Mouse (Mus musculus) heart, embryonic 10.5 days (tissue): Measurements from ENCODE around the gene Trim54. TPM values are rescaled to one million over a fixed set of nuclear protein-coding genes. Genes with fewer than 3 reads are reported as not detected.

Experiments used
- DNase-seq: peaks from one replicate; pipeline ENCODE4 v3.0.0-alpha.2; 2017; ENCODE audit warnings: low spot score
- H3K27ac ChIP-seq: fragments of 300-500 bp; sonication (generic); 2 replicates; pipeline ENCODE4 v1.5.1; 2016; ENCODE audit warnings: mild to moderate bottlenecking
- H3K27me3 ChIP-seq: fragments of 300-500 bp; sonication (generic); 2 replicates; pipeline ENCODE4 v1.6.1; 2016; ENCODE audit warnings: mild to moderate bottlenecking; ENCODE audit not compliant: poor library complexity, insufficient read depth, severe bottlenecking
- H3K36me3 ChIP-seq: fragments of 300-500 bp; sonication (generic); 2 replicates; pipeline ENCODE4 v1.6.1; 2016; ENCODE audit warnings: mild to moderate bottlenecking, moderate library complexity
- H3K4me1 ChIP-seq: fragments of 300-500 bp; sonication (generic); 2 replicates; pipeline ENCODE4 v1.6.1; 2016; ENCODE audit warnings: mild to moderate bottlenecking
- H3K4me3 ChIP-seq: fragments of 300-500 bp; sonication (generic); 2 replicates; pipeline ENCODE4 v1.5.1; 2016; ENCODE audit warnings: mild to moderate bottlenecking, moderate library complexity
- H3K9me3 ChIP-seq: fragments of 300-500 bp; sonication (generic); 2 replicates; pipeline ENCODE4 v1.6.1; 2016; ENCODE audit warnings: mild to moderate bottlenecking, moderate library complexity
- WGBS: fragments of 180-500 bp; shearing (Covaris S2); methylation state at CpG from one replicate; pipeline ENCODE4 v1.1.7; 2016; 5-methylcytosine and 5-hydroxymethylcytosine counted together
- polyA plus RNA-seq: library from polyadenylated mRNA; unstranded; fragments of >200 nt; fragmentation: Nextera tagmentation; extraction: Ambion mirVana; gene quantifications from 2 replicates; pipeline ENCODE4 v1.2.1, GENCODE M21; 2016

Trim54 gene
- polyA plus RNA-seq, 1 experiment from 2014 or later: 17.0 TPM

DNA sequence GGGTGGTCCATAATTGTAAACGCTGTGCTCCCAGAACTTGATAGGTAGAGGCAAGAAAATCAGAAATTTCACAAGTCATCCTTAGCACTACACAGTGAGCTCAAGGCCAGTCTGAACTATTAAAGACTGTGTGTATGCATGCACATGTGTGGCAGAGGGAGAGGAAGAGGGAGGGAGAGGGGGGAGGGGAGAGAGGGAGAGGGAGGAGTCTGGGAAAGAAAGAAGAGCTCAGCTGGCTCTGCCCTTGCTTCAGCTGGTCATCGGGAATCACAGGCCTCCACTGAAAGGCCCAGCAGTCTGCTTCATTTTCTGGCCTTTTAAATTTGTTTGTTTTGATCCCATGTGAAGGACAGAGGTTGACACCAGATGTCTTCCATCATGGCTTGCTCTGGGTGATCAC is 7.0 kb downstream of the Trim54 start:
- no peaks in the 10 kb centered on the region for H3K9me3 ChIP-seq
- no peak for DNase-seq
- no peak overlapping the region for H3K4me3 ChIP-seq
- no peaks in the 10 kb centered on the region for H3K27me3 ChIP-seq
- H3K36me3 ChIP-seq: no peaks in the 10 kb centered on the region
- WGBS: 49% methylated on average over 2 of the region's 2 CpGs
- no peak overlapping the region for H3K27ac ChIP-seq
- H3K4me1 ChIP-seq: no peaks in the 10 kb centered on the region

DNA sequence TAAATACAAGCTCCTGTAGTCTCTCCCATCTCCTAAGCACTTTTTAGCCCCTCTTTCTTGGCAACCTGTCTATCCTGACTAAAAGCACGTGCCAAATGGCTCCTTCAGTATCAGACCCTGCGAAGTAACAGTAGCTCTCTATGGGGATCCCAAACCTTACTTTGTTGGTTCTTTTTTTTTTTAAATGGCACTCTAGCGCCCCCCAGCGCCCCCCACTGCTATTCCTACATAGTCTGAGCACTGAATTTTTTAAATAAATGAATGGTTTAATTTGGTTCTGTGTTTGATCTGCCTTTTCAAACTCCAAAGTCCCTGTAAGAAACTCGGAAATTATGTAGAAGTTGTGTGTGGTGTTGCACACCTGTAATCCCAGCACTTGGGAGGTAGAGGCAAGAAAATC is 9.5 kb downstream of the Trim54 start:
- Histone ChIP-seq H3K4me1 (no peaks in the 10 kb centered on the region), H3K27ac (no peak overlapping the region), H3K4me3 (no peak overlapping the region), H3K27me3 (no peaks in the 10 kb centered on the region), H3K36me3 (peaks cover 5% of the 10 kb centered on the region), H3K9me3 (no peaks in the 10 kb centered on the region)
- no peak for DNase-seq
- 34% methylated on average over 5 of the region's 5 CpGs for WGBS

DNA sequence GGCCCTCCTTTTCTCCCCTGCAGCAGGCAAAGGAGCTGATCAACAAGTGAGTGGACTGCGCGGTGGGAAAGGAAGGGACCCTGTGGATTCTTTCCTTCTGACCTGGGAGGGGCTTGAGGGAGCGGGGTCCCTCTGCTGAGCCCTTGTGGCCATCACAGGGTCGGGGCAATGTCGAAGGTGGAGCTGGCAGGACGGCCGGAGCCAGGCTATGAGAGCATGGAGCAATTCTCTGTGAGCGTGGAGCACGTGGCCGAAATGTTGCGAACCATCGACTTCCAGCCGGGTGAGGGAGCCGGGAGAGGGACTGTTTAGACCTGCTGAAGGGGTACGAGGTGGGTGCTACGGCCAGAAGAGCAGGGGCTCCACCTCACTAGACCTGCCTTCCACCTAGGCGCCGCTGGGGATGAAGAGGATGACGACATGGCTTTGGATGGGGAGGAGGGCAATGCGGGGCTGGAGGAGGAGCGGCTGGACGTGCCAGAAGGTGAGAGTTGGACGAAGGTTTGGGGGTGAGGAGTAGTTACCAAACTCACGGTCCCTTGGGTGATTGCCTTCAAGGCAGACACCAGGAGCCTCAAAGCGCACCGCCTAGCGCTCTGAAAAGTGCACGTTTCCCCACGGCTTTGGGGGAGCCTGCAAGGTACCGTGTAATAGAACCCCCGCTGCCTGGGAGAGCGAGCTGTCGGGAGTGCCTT is 20.4 kb downstream of the Trim54 start:
- Histone ChIP-seq H3K27me3 (peaks cover 76% of the 10 kb centered on the region), H3K4me3 (peak overlapping the region; percentile 49), H3K9me3 (no peaks in the 10 kb centered on the region), H3K4me1 (peaks cover 32% of the 10 kb centered on the region), H3K27ac (no peak overlapping the region), H3K36me3 (peaks cover 14% of the 10 kb centered on the region)
- WGBS: 1% methylated on average over 33 of the region's 33 CpGs
- no peak for DNase-seq

DNA sequence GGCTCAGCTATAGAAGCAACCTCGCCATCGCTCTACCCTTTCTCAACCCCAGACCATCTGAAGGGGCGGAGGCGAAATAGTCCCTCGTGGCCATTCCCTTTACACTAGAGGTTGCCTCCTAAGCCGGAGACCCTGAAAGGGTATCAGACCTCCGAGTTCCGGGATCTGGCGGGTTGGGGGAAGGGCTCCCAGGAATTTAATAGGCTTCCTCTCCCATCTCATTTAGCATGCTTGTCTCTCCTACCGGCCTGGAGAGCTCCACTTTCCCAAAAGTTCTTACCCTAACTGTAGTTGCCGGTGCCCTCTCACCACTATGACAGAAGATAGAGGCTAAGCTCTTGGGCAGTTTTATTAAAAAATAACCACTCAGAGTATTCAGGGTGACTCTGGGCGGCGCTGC is 21.1 kb downstream of the Trim54 start:
- DNase-seq: no peak
- peaks cover 32% of the 10 kb centered on the region for H3K4me1 ChIP-seq
- no peak overlapping the region for H3K27ac ChIP-seq
- H3K27me3 ChIP-seq: peaks cover 70% of the 10 kb centered on the region
- no peaks in the 10 kb centered on the region for H3K9me3 ChIP-seq
- H3K4me3 ChIP-seq: peak overlapping the region; percentile 49
- 1% methylated on average over 13 of the region's 13 CpGs for whole genome bisulfite sequencing
- peaks cover 11% of the 10 kb centered on the region for H3K36me3 ChIP-seq

DNA sequence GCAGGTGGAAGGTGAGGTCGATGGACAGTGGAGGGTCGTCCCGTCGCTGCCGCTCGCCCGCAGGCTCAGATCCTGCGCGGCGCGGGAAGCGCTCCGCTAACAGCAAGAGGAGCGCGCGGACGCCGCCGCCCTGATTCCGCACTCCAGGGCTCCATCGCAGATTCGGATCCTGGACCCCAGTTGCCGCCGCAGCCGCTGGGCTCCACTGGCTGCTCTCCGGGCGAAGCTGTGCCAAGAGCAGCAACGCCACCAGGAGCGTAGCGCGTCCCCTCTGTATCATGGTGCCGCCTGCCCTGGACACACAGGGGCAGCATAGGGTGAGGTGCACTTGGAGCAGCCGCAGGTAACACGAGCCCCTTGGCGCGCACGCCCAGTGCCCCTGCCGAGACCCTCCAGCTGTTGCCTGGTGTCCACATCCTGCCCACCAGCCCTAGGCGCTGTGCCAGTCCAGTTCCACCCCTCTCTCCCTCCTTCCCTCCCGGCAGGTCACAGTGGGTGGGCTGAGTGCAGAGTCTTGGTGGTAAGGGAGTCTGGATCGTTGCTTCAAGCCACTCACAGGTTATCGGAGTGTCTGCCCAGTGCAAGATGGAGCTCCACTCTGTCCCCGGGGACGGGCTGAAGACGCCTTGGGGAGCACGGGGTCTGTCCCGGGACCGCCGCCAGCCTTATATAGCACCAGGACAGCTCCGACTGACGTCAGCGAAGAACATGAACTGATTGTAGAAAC is 21.9 kb downstream of the Trim54 start, which contains the start of gene Ucn:
Gene Ucn (minus strand): TSS at position 589 of the 727 bp plus-strand sequence.
- Histone ChIP-seq H3K4me3 (peak within 1 kb of the TSS; percentile 49), H3K36me3 (peaks cover 13% of the 10 kb centered on the region), H3K9me3 (no peaks in the 10 kb centered on the region), H3K27me3 (peaks cover 67% of the 10 kb centered on the region), H3K27ac (no peak within 1 kb of the TSS), H3K4me1 (peaks cover 32% of the 10 kb centered on the region)
- no peak for DNase-seq
- WGBS: 2% methylated on average over 52 of the region's 52 CpGs

DNA sequence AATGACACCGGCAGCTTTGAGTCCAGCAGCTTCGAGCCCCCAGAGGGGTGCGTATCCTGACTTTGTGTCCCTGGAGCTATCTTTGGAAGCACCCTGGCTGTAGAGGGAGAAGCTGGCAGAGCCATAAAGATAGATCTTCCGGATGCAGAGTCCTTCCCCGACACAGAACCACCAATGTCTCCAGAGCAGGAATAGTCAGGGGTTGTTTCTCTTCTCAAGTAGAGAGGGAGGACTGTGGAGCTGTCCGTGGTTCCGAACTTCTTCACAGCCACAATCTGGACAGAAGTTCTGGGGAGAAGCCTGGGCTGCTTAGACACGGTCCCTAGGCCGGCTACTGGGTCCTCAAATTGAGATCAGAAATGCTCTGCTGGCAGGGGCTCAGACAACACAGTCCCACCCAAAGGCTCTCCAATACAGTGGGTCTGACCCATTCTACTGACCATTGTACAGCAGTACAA is 22.5 kb downstream of the Trim54 start:
- Histone ChIP-seq H3K4me3 (peak overlapping the region; percentile 49), H3K4me1 (peaks cover 32% of the 10 kb centered on the region), H3K36me3 (peaks cover 15% of the 10 kb centered on the region), H3K9me3 (no peaks in the 10 kb centered on the region), H3K27ac (no peak overlapping the region), H3K27me3 (peaks cover 61% of the 10 kb centered on the region)
- 9% methylated on average over 9 of the region's 9 CpGs for WGBS
- DNase-seq: no peak

DNA sequence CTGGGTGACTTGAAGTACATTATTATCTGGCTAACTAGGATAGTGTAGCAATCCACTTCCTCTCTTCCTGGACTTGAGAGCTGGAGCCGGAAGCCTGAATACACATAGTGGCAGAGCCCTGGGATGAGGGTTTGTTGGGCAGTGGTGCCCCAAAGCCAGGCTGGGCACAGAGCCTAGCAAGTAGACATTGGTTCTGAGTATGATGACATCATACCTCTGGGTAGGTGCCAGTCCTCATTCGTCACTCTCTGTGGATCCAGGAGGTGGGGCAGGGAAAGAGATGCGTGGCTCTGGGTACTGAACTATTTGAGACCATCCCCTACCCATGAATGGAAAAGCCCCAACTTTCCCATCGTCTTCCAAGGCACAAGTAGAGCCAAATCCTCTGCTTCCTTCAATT is 33.3 kb downstream of the Trim54 start:
- Histone ChIP-seq H3K27ac (no peak overlapping the region), H3K27me3 (no peaks in the 10 kb centered on the region), H3K9me3 (no peaks in the 10 kb centered on the region), H3K36me3 (peaks cover 40% of the 10 kb centered on the region), H3K4me3 (no peak overlapping the region), H3K4me1 (peaks cover 12% of the 10 kb centered on the region)
- DNase-seq: no peak
- 93% methylated on average over 4 of the region's 4 CpGs for WGBS

DNA sequence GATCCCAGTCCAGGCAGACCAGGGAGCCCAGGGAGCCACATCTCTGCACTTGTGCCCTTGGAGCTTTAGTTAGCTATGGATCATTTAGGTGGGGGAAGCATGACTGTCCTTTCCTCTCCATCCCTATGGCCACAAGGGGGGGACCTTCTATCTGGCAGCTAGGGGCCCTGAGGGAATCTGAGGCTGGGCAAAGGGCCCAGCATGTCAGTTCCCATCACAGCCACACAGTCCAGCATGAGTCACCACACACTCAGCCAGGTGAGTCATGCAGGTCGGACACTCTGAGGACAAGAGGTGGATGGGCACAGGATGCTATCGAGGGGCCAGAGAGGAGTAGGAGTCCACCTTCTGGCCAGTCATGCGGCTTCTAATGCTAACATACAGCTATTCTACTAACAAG is 35.2 kb downstream of the Trim54 start:
- H3K27ac ChIP-seq: no peak overlapping the region
- 91% methylated on average over 3 of the region's 3 CpGs for WGBS
- no peak overlapping the region for H3K4me3 ChIP-seq

DNA sequence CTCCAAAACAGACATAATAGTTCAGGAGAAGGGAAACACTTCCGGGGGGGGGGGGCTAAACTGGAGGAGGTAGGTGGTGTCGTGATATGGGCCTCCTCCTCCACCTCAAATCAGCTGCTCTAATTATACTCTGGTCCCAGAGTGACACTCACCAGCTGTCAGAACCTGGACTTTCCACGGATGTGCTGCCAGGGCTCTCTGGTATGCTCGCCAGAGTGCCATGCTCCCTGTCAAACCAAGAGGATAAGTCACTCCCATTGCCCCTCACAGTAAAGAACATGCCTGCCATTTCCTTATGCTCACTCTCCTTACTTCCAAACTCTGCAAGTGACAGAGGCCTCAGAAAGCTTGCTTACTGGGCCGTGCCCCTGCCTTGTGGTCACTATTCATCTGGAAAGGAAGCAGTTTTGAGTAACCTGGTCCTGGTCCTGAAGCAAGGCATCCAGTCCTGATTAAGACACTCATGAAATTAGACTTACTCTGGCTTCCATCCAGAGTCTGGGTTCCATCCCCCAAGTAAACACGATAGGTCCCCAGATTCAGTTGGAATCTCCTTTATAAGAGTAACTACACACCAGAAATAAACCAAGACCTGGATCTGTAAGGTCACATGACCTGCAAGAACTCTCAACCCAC is 37.1 kb downstream of the Trim54 start:
- H3K9me3 ChIP-seq: no peaks in the 10 kb centered on the region
- H3K27ac ChIP-seq: peak overlapping the region; percentile 86
- peaks cover 12% of the 10 kb centered on the region for H3K4me1 ChIP-seq
- H3K36me3 ChIP-seq: peaks cover 48% of the 10 kb centered on the region
- 33% methylated on average over 6 of the region's 6 CpGs for WGBS
- no peaks in the 10 kb centered on the region for H3K27me3 ChIP-seq
- no peak for DNase-seq
- H3K4me3 ChIP-seq: peak overlapping the region; percentile 72

More for the DNA sequence above, 35.2 kb downstream of the Trim54 start:
- DNase-seq: no peak
- Histone ChIP-seq H3K36me3 (peaks cover 34% of the 10 kb centered on the region), H3K4me1 (peaks cover 12% of the 10 kb centered on the region), H3K9me3 (no peaks in the 10 kb centered on the region), H3K27me3 (no peaks in the 10 kb centered on the region)

DNA sequence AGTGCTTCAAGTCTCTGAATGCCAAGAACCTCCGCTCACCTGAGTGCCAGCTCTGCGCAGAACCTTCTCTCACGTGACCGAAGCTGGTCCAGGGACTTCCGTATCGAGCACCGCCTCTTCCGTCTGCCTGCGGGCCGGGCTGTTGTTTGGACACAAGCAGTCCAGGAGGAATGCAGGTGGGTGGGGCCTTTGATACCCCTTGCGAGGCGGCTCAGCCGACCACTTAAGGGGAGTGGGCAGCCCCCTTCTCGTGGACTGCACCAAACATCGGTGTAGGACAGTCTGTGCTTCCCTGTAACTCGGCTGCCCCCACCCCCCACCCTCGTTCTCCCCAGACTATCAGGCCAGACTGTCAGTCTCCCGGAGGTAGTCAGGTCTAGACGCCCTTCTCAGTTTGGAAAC is 37.6 kb downstream of the Trim54 start, which contains the start of gene Mpv17:
Gene Mpv17 (minus strand): TSS at position 100 of the 402 bp plus-strand sequence.
- Histone ChIP-seq H3K27me3 (no peaks in the 10 kb centered on the region), H3K9me3 (no peaks in the 10 kb centered on the region), H3K4me3 (peak within 1 kb of the TSS; percentile 72), H3K27ac (peak within 1 kb of the TSS; percentile 86), H3K36me3 (peaks cover 52% of the 10 kb centered on the region), H3K4me1 (peaks cover 12% of the 10 kb centered on the region)
- DNase-seq: peak; percentile 95
- WGBS: under 1% methylated on average over 19 of the region's 19 CpGs

DNA sequence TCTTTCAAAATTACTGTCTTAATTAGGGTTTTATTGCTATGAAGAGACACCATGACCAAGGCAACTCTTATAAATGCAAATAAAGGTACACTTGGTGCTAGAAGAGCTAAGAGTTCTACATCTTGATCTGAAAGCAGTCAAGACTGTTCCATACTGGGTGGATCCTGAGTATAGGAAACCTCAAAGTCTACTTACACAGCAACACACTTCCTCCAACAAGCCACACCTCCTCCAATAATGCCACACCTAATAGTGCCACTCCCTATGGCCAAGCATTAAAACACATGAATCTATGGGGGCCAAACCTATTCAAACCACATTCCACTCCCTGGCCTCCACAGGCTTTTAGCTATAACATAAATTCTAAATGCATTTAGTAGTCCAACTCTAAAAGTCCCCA is 46.0 kb downstream of the Trim54 start:
- DNase-seq: no peak
- no peak overlapping the region for H3K27ac ChIP-seq

DNA sequence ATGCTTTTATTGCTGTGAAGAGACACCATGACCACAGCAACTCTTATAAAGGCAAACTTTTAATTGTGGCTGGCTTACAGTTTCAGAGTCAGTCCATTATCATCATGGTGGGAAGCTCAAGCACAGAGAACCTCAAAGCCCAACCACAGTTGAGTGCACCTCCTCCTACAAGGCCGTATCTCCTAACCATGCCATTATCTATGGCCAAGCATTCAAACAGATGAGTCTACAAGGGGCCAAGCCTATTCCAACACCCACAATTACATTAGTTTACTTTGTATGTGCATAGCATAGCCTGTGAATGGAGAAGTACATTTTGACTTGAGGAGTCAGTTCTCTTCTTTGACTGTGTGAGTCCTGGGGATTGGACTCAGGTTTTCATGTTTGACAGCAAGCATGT is 48.4 kb downstream of the Trim54 start:
- H3K36me3 ChIP-seq: peaks cover 92% of the 10 kb centered on the region
- WGBS: 70% methylated on average over 1 of the region's 1 CpGs
- H3K9me3 ChIP-seq: no peaks in the 10 kb centered on the region
- no peak overlapping the region for H3K27ac ChIP-seq
- no peaks in the 10 kb centered on the region for H3K27me3 ChIP-seq
- no peak for DNase-seq
- no peaks in the 10 kb centered on the region for H3K4me1 ChIP-seq
- no peak overlapping the region for H3K4me3 ChIP-seq

More for the DNA sequence above, 46.0 kb downstream of the Trim54 start:
- H3K4me3 ChIP-seq: no peak overlapping the region
- H3K9me3 ChIP-seq: no peaks in the 10 kb centered on the region
- no peaks in the 10 kb centered on the region for H3K4me1 ChIP-seq
- H3K27me3 ChIP-seq: no peaks in the 10 kb centered on the region
- H3K36me3 ChIP-seq: peaks cover 92% of the 10 kb centered on the region

DNA sequence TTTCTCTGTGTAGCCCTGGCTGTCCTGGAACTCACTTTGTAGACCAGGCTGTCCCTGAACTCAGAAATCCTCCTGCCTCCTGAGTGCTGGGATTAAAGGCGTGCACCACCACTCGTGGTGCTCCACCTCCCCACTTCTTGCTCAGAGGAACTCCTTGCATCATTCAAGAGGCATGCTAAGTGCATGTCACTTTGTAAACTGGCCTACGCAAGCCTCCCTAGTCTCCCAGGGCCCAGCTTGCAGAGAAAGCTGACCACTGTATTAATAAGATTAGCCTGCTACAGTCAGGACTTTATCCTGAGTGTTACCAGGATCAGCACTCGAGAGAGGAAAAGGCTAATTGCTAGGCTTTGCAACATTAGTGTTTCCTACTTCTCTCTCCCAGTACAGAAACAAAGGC is 52.1 kb downstream of the Trim54 start:
- 78% methylated on average over 4 of the region's 4 CpGs for WGBS
- no peak overlapping the region for H3K4me3 ChIP-seq
- H3K4me1 ChIP-seq: no peaks in the 10 kb centered on the region
- no peaks in the 10 kb centered on the region for H3K9me3 ChIP-seq
- no peaks in the 10 kb centered on the region for H3K27me3 ChIP-seq
- DNase-seq: no peak
- peaks cover 97% of the 10 kb centered on the region for H3K36me3 ChIP-seq
- H3K27ac ChIP-seq: no peak overlapping the region
